Mouse (Mus musculus) urinary bladder, postnatal 4 days (tissue): ENCODE data around the gene Crabp1.
A peak's percentile ranks its signal among the peaks of the same experiment; 100 is the strongest.

Experiments
- DNase-seq, 2 experiments: peaks; one replicate each; pipeline ENCODE4 v3.0.0; 2021 to 2022; ENCODE audit warnings: low spot score in 2 of 2

Crabp1 gene

DNA sequence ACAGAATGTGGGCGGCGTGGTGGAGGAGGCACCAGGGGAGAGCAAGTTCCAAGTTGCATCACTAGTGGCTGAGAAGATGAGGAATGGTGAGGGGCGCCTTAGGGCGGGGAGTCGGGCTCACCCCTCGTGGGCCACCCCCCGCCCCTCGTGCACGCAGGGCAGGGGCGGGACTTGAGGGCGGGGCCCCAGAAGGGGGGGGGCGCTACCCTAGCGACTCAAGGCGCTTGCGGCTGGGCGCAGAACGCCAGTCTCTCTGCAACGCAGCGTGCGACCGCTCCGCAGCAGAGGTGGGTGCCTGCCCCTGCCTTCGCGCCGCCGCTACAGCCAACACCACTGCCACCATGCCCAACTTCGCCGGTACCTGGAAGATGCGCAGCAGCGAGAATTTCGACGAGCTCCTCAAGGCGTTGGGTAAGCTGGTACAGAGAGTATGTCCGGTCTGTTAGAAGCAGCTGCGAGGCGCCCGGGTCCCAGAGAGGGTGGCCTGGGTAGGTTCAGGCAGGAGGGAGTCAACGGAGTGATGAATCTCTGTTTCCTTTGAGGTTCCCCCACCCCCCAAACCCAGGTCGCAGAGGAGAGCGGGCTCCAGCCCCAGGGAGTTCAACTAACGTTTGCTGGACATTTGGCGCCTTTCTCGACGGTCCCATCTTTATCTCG, at the start of gene Crabp1:
Gene Crabp1 (plus strand): TSS at position 188 of the 657 bp plus-strand sequence.
- no peak for DNase-seq

DNA sequence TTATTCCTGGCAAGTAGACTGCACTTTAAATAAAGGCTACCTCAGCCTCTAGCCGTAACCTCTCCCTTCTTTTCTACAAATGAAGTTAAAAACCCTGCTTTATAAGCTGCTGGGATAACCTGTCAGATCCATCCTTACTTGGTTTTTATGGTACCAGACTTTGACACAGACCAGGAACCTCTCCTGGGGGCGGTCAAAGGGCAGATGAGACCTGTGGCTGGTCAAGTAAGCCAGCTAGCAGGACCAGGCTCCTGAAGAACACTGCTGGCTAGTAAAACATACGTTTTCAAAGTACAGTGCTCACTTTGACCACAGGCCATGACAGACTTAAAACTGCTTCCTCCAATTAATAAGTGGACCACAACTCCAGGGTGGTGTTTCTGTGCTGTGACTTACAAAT, 48.8 kb upstream of the Crabp1 start:
- DNase-seq: no peak

DNA sequence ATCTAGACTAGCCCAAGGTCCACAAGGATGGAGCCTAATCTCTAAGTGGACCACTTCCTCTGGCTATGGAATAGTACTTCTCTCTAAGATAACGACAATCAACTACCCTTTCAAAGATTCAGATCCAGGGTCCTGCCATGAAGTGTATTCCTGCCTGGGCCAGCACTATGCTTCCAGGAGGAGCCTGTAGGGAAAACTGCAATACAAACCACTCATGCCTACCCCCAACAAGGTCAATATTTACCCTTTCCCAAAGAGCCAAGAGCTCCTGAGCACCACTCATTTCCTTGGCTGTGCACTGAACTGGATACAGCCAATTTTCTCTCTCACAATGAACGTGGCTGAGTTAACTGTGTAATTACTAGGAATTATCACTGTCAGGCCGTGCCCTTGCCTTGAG, 47.0 kb upstream of the Crabp1 start:
- no peak for DNase-seq

DNA sequence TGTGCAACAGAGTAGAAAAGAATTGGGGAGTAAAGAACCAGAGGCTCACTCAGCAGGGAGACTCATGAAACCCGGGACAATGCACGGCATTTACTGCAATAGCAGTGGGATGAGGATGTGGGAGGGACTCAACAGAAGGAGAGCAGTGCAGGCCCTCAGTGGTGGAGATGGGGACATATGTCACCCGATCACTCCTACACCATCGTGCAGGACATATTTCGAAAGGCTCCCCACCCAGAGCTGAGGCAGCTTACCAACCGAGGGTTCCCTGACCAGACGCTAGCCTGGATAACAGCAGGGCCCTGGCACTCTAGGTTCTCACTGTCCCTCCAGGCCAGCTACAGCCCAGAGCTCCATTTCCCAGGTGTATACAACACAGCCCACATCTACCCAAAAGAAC, 42.4 kb upstream of the Crabp1 start:
- no peak for DNase-seq

DNA sequence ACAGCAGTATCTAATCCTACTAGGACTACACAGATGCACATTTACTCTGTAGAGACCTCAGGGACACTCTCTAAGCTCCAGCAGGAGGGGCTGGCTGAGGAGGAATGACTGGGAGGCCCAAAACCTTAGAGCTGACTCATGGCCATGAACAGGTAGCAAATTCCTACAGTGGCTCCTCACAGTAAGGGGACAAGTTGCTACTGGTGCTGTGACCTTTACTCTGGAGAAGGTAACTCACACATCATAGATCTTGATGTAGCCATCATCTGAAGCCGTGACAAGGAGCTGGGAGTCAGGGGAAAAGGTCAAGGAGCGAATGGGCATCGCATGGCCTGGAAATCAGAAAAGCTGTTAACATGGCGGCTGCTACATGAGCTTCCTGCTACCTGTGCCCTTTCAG, 42.0 kb upstream of the Crabp1 start:
- no peak for DNase-seq

DNA sequence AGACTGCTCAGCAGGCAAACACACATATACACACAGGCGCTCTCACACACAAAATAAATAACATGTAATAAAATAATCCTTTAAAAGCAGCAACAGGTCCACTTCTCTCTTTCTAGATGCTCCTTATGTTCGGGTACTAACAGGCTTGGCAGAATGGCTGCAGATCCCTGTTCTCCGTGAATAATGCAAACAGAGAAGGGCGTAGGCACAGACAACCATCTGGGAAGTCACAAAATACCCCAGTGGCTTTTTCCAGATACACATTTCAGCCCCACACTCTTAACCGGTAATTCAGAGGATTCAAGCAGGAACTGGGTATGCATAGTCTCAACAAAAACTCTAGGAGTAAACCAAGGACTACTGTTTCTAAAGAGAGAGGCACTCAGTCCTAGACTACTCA, 38.2 kb upstream of the Crabp1 start:
- no peak for DNase-seq

DNA sequence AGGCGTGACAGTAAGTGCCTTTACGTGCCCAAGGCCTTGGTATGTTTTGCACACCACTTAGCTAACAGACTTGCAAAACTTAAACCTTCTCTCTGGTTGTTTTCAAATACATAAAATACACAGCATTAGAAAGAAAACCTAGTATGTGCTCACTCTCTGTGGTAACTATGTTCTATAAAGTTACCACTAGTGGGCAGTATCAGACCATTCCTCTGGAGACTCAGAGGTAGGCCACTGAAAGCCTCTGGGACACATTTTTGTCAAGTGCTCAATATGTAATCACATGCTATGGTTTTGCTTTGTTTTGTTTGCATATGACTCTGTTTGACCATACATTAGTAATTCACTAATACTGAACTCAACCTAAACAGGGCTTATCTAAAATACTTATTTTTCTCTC, 32.4 kb upstream of the Crabp1 start:
- no peak for DNase-seq

DNA sequence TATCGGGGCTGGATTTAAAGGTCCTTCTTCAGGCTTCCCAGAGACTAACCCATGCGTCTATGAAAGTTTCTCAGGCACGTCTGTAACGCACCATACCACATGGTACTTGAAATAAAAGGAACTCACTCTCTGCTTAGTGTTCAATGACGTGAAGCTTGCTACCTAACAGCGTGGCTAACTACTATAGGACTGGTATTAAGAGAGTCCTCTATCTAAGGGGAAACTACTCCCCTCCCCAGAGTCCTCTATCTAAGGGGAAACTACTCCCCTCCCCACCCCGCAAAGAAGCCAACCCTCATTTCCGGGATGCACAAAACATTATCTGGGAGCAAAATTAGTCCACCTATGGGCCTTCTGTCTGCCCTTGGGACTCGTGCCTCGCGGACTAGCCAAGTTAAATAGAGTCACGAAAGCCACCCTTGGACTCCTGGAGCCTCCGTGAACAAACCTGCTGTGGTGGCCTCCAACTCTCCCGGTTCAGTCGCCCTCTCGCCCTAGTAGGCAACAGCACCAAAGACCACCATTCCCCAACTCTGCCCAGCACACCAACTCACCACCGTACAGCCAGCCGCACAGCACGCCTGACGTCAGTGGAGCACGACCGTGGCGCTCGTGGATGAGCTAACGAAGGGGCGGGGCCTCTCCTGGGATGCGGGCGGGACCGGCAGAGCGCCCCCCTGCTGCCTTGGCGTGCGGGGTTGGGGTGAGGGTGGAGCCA, 30.5 kb upstream of the Crabp1 start, which contains the start of gene Wdr61:
Gene Wdr61 (minus strand): TSS at position 599 of the 718 bp plus-strand sequence.
- peak; percentile 96 to 99 for DNase-seq

DNA sequence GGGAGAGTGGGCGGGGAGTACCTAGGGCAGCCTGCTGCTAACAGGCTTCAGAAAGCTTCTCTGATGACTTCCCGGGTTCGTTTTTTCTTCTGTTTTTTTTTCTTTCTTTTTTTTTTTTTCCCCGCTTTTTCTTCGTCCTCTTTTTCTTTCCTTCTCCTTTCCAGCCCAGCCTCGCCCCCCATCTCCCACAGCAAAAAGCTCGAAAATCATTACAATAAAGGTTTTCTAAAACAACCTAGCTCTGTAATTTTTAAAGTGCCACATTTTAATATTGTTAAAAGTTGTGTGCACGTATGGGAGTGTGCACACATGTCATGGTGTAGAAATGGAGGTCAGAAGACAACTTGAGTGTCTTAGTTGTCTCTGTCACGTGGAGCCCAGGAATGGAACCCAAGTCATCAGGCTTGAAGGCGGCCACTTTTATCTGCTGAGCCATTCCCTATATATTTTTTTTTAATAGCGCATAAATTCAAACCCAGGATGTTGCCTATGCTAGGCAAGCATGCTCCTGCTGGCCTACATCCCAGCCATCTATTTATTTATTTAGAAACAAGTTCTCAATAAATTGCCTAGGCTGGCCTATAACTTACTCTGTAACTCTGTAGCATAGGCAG, 29.8 kb upstream of the Crabp1 start:
- no peak for DNase-seq

DNA sequence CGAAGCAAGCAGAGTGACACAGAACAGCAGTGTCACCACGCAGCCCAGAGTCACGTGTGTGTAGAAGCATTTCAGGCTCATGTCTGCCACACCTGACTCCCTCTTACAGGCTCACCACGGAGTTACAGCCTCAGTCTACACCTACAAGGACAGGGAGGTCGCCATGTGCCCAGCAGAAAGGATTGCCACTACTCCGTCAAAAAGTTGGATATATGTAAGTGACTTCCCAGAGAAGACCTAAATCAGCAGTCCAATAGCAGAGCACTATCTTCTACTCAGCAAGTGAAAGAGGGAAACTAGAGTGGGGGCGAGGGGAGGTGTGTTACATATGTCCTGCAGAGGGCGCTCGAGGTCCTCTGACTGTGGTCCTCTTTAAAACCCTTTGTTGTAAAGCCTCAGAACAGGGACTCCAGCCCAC, 28.3 kb upstream of the Crabp1 start:
- DNase-seq: no peak

DNA sequence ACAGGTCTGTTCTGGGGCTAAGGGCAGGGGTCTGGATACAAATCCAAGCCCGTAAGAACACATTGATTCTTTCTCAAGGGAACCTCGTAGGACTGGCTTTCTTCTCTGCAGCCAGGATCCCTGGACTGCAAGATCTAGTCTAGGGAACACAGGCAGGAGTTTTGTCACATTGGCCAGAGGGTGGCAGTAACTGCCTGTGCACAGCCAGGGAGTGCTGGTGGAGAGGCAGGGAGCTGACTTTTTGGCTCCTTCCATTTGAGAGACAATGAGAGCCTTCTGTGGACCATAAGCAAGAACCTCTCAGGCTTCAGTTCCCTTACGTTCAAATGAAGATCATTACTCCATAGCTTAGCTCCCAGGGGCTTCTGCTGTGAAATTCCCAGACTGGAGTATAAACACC, 26.2 kb upstream of the Crabp1 start:
- peak in 1 of 2 experiments; percentile 38 for DNase-seq

DNA sequence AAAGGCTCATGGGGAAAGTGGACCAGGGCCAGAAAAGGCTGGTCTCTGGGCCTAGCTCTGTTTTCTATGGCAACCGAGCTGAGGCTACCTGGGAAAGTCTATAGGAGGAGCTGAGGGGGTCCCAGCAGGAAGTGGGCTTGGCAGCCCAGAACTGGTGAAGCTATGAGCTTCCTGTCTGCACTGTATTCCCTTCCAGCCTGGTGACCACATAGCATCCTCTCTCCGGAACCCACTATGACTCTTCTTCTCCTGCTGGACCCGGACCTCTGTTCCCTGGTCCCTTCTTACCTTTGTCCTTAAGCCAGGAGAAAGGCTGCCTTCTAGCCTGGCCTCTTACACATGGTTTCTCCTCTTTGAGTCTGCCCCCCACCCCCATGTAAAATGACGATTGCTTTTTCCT, 20.7 kb upstream of the Crabp1 start:
- DNase-seq: no peak

DNA sequence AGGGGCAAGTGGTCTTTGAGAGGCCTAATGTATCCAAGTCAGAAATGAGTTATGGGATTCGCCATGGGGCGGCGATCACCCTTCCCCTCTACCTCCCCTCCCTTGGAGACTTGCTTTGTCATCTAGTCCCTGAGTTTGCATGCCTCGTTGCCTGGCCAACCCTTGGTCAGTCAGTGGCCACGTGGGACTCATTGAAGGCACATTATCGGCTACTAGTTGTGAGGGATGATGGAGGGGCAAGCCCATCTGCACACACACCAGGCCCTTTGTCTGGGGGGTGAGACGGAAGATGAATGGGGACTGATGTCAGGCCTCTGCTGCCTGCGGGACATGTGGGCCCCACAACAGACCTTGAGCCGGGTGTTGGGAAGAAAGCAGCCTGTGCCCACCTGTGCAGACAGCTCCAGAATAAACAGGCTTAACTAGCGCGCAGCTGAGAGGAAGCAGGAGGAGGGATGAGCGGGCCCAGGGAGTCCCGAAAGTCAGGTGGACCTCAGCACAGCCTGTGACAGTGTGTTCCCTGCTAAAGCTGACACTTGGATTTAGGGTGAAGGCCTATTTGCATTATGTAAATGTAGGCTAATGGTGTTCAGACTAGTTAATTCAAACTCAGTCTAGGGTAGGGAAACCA, 18.7 kb upstream of the Crabp1 start:
- DNase-seq: no peak

DNA sequence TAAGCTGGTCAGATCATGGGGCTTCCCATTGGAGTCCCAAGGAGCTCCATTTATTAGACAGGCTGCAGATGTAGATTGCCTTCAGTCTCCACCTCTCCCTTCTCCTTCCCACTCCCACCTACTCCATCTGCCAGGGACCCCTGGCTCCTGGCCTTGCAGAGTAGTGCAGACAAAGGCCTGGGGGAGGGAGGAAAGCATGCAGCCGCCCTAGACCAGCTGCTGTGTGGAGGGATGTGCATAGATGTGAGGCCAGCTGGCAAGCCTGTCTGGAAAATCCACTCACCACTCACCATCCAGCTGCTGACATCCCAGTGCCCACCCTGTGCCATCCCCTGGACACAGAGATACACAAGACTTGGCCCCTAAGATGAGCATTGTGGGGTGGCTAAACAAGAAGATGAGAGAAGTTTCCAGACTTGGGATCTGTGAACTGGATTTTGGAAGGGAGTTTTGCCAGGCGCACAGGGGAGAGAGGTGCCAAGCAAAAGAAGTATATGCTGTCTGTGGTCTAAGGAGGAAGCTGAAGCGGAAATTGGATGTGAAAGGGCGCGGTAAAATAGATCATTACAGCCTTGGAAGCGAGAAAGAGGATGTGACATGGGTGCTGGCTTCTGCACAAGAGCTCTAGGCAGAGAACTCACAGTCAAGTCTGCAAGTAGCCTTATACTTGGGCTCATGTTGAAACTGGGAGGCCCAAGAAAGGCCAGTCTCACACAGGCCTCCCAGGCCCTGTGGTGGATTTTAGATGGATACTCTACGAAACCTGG, 14.2 kb upstream of the Crabp1 start:
- no peak for DNase-seq

DNA sequence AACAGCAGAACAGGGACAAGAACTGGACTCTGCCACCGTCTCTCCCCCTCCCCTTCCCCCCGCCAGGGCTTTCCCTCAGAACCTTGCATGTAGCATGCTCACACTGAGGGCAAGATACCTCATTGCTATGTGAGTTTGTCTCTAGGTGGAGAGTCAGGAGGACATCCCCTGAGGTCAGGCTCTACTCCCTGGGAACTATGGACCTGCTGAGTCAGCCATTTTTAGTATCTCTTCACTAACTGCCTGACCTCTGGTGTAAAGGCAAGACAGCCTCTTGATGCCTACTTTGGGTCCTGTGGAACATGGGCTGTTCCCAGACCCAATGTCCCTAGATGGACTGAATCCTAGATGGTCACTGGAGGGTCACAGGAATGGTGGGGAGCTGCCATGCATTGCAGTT, 12.9 kb upstream of the Crabp1 start:
- DNase-seq: no peak

DNA sequence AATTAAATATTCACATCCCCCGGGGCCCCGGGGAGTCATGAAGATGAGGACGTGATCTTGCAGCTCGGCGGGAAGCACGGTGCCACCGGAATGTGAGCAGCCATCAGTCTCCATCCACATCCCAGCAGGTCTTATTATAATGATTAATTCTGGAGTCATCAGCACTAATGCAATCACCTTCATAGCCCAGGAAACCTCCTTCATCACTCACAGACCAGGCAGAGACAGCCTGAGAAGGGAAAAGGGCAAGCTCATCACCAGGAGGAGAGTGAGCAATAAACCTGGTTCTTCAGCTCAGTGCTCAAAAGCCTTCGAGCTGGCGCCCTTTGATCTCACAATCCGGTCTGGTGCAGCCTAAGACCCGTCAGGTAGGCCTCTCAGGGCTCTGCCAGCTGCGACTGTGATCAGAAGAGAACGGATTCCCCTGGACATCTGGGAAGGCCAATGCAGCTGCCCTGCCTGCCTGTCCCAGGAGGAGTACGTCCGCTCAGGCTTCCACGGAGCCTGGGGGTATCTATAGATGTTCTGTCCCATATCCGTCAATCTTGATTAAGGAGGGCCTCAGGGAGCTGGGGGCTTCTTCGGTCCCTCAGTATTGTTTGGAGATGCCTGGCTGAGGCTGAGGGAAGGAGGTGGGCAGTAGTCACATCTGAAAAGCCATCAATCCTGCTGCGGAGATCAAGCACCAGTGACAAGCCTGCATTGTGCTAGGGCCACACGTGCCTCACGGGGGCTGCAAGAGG, 12.2 kb upstream of the Crabp1 start:
- no peak for DNase-seq

DNA sequence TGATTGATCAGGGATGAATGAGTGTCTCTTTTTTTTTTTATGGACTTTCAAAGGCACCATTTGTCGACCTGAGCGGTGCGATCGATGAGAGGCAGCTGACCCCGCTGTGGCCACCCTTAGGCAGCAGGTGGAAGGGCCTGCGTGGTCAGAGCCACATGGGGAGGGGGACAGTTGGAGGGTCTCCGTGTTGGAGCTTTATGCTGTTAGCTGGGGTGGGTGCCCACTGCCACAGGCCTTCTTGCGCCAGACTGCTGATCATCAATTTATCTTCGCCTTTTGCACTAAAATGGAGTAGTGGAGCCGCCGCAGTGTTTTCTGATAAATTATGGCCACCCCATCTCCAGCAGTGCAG, 11.6 kb upstream of the Crabp1 start:
- no peak for DNase-seq

DNA sequence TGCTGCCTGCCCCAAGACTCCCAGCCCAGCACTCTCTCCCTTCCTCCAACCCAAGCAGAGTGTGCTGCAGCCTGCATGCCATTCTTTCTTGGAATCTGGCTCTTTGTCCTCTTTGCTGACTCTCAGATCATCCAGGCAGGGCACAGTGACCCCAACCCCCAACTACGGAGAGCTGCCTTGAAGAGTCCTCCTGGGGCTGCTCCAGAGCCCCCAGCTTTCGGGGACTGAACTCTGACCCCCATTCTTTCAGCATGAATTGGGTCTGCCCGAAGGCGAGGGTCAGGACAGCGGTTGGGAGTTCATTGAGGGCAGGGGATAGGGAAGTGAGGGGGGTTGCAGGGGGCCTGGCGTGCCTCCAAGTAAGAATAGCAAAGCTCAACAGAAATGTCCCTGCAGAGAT, 5.0 kb upstream of the Crabp1 start:
- DNase-seq: no peak

DNA sequence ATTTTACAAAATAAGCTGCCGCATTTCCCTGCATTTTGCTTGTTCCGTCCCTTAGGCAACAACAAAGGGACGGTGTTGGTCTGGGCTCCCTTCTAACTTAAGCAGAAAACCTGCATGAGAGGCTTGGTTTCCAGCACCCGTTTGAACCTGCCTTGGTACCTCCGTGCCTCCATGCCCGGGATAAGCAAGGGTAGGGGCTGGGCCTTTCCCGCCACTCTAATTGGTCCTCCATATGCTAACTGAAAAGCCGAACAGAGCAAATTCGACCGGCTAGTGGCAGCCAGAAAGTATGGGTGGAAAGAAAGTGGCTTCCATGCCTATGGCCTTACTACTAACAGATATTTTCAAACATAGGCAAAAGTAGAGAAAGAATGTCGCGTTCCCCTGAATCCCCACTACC, 457 bp upstream of the Crabp1 start:
- DNase-seq: no peak

DNA sequence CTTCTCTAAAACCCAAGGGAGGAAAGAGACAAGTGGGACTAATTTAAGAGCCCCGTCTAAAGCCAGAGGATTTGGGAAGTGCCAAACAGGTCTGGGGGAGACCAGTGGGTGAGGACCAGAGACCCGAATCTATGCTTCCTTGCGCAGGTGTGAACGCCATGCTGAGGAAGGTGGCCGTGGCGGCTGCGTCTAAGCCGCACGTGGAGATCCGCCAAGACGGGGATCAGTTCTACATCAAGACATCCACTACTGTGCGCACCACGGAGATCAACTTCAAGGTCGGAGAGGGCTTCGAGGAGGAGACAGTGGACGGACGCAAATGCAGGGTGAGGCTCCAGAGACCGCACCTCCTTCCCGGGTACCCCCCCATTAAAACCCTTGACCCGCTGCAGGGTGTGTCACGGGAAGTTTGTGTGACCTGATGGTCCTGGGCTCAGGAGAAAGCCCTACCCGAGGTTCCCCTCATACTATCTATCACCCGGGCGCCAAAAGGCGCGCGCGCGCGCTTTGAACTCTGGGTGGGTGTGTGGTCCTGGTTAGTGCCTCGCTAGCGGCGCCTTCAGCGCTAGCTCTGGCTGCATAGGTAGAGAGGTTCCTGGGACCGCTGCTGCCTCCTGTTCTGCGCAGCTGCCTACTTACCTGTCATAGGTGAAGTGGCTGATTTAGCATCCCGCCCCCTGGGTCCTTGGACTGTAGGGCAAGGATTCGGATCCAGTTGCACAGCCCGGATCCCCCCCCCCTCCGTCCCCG, 963 bp downstream of the Crabp1 start:
- no peak for DNase-seq
